Mouse (Mus musculus): ENCODE data around the gene Sh3tc1.

Sh3tc1 gene

DNA sequence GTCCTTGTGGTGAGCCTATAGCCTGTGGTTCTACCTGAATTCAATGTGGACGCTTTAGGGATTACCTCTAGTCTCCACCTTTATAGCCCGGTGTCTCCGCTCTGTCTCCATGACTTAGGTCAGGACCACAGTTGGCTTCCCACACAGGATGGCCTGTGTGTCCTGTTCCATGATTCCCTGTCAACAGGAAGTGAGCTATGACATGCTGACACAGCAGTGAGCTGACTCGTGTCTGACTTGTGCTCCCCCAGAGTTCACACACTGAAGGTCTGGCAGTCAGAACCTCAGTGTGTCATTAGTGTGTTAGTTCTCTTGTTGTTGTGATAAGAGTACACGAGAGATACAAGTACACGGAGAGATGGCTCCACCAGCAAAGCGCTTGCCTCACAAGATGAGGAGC lies 11.2 kb upstream of the Sh3tc1 start:
- DNase-seq: no peak

DNA sequence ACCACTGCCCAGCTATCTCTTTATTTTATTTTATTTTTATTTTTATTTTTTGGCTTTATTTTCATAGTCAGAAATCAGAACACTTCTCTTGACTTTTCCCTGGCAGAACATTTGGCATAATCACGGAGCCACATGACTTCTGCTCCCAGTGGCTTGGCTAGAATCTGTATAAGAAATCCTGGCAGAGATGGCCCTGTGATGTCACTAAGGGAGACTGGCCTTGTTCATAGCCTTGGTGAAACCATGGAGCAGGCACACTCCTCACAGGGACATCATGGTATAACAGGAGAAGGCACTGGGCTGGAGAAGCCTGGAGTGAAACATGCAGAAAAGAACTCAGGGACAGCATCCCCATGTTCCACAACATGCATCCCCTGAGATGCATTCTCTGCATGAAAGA lies 10.2 kb upstream of the Sh3tc1 start:
- DNase-seq: no peak

DNA sequence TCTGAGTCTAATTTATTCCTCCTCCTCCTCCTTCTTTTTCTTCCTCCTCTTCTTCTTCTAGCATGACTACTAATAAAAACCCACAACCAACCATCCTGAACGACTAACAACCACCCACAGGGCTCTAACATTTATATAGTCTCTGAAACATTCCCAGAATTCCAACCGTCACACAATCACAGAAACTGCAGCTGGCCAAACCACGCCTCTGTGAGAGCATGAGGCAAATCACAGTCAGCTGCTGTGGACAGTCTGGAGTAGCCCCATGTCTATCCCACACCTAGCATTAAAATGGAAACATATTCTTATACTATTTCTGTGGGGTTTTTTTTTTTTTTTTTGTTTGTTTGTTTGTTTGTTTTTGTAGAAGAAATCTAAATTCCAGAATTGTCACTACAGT lies 9.6 kb upstream of the Sh3tc1 start:
- no peak for DNase-seq

DNA sequence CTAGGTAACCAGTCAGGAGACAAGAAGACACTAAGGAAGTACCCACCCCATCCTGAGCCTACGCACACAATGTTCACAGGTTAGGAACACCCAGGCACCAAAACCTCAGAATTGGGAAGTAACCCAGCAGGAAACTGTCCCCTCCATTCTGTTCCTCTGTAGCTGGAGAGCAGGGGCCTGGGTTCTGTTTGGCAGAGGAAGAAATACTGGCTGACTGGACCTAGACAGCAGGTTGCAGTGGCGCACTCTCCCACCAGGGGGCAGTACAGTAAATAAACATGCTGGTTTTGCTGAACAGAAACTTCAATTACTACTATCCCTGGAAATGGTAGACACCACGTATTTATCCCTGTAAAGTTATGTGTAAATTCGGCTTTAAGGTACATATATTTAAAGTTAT lies 7.1 kb upstream of the Sh3tc1 start:
- peak; percentile 62 for DNase-seq

DNA sequence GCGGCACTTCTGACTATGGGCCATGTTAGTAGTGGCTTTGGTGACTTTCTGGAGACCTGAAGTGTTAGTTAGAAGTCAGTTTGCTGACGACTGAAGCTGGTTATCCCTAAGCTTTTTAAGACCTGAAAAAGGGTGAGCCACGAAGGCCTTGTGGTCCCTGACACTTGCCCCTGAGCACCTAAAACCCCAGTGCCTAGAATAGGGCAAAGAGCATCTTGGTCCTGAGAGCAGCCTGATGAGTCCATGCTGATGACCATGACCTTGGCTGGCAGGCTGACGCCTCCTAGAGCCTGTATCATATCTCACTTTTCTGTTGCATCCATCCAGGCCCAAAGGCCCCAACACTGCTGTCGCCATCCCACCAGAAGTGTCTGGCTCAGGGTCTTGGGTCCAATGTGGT lies 5.6 kb upstream of the Sh3tc1 start:
- DNase-seq: no peak

DNA sequence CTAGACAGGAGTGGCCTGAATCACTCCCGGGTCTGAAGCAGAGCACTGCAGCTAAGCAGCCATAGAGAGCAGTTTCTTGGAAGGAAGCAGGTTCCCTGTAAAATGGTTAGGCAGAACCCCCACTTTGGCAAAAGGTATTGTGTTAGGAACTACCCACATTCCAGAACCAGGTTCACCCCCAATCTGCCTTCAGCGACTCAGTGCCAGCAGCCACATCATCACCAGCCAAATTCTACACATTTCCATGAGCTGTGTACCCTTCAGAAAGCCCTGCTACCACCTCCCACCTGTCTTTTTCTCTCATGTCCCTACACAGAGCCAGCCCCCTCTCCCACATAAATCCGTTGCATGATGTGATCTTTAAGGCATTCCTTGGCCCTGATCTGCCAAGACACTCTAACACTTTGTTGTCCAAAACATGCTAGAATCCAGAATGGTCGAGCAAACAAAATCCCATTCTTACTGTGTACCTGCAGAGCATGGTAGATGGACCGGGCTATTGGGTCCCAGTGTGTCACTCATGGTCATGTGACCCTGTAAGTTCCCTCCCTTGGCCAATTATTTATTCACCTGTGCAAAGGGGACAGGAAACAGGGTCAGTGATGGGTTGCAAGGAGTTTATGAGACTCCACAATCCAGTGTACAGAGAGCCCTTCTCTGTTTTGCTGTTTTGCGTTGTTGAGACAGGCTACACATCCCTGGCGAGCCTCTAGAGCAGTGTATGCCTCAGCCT lies 4.4 kb upstream of the Sh3tc1 start:
- no peak for DNase-seq

DNA sequence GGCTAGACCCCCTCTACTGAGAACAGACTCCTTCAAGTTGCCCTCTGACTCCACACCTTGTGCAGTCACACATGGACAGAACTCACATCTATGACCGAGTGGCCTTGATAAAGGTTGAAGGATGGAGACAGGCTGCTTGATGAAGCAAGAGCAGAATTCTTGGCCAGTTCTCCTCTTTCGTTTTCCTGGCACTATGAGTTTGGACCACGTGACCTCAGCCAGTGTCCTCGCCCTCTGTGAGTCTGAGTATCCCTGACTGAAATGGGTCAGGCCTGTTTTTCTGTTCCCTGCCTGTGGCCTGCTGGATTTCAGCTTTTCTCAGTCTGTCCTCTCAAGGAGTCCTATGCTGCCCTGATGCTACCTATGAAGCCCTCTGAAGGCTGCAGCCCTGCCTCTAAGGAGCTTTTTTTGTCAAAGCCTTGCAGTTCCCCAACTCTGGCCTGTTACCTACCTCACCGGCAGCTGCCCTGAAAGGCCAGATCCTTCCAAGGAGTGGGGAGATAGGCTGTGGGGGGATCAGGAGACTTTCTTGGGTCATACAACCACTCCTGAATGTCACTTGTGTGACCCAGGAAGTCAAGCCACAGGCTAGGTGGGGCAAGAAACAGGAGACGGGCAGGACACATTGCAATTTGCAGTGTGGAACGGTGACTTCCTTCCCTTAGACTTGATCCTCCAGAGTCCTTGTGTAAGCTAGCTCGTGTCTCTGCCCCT lies 3.6 kb upstream of the Sh3tc1 start:
- DNase-seq: no peak

DNA sequence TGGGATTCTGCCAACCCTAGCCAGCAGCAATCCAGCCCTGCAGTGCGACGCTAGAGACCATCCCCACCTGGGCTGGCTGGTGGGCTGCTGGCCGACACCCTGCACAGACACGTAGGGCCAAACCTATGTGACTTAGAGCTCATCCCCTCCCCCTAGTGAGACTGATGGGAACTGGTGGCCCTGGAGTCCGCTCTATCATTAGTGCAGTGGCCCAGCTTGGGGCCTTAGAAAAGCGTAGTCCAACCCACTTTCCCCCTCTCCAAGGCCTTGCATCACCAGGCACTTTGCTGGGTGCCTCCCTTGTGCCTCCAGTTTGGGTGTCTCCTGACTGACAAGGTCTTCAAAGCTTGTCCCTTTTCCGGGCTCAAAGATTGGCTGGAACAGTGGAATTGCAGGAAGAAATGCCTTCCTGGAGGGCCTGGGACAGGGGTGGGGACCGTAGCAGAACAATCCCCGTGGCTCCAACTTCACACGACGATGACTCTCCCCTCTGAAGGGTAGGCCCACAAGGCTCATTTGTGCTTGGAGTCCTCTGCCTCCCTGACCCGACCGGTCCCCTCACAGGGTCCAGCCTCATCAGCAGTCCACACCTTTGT lies 1.5 kb upstream of the Sh3tc1 start:
- no peak for DNase-seq

DNA sequence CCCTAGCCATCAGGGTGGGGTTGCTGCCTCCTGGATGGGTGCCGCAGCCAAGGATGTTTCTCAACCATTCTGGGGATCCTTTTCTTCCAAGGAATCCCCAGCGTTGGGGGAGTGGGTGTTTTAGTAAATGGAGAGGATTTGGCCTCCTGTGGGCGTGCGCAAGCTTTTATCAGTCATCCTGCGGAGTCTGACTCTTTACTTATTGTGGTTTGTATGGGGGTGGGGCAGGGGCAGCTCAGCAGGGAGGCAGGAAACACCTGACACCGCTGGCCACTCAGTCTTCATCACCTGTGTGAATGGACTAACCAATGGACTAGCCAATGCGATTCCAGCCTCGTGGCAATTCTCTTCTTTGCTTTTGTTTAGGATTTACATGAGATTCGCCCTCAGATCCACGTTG lies 929 bp upstream of the Sh3tc1 start:
- DNase-seq: no peak

DNA sequence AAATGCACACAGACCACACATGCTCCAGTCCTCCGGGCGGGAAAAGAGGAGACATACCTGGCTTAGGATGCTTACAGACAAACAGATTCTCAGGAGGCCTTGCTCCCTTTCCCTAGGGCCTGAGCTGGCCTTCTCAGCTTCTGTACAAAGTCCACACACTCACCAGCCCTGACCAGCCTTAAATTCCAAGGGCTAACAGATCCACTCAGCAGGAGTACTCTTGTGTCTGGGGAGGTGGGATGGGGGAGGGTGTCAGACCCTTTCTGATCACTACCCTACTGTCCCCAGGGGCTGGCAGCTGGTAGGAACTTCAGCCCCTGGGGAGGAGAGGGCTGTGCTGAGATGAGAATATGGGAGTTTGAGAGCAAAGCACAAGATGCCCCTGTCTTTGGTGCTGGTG lies 782 bp downstream of the Sh3tc1 start:
- DNase-seq: no peak

DNA sequence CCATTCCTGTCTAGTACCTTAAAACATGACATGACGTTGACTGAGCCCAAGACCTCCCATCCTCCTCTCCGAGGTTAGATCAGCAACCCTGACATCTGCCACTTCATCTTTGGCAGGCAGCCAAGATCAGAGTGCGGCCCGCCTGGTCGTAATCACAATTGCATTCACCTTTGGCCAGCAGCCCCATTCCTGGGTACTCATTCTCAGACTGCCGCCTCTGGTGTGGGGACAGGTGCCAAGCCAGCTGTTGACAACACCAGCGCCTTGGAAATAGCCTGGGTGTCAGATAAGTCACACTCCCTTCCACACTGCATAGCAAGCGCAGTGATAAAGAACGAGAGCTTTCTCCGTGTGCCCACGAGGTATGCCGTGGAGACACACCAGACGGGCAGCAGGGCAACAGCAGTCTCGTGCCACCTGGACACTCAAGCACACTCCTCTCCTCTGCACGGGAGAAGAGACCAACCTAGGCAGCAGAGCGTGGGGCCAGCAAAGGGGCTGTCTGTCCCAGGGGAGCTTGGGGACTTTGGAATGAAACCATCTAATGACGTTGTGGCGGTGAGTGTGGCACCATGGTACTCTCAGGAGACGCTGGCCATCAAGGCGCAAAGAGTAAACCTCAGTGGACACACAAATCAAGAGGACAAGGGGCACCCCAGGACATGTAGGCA lies 2.4 kb downstream of the Sh3tc1 start:
- DNase-seq: no peak

DNA sequence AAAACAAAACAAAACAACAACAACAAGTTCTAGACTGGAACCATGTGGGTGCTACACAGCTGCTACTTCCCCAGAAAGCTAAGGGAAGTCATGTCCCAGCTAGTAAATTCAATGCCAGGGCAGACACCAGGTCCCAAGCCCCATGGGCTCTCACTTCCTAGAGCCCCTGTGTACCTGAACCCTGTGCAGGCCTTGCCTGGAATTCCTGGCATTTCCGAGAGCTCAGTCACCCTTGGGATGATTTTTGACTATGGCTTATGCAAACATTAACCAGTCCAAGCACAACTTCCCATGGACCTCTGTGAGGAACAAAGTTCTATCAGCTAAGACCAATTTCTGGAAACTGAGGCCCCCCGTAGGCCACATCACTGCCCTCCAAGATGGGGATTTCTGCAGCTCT lies 6.3 kb downstream of the Sh3tc1 start:
- DNase-seq: no peak

DNA sequence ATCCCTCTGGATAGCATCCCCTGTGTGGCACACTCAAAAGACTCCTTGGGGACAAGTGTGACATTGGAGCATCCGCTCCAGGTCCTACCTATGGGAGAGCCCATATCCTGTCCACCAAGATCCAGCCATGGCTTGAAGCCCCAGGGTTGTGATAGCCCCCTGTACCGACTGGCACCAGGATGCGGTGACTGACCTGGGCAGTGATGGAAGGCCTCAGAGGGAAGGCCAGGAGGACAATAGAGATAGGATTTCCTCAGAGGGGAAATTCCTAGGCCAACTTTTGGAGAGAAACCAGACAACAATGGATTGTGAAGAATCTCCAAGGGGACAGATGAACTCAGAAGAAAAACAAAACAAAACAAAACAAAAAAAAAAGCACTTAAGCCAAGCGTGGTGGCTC lies 8.8 kb downstream of the Sh3tc1 start:
- DNase-seq: no peak

DNA sequence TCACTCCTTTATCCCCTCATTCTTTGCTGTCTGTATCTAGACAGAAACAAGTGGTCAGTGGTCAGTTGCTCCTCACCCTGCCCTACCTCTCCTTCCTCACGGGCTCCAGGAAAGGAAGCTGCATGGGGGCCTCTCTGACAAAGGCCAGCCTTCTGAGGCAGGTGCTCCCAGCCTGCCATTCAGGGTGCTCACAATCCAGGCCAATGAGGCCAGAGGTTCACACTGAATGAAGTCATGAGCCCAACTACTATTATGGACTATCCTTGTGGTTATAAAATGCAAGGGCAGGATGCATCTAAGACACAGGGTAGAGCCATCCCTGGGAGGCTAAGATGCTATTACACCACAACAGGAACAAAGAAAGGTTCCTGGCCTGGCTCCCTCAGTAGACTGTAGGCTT lies 9.2 kb downstream of the Sh3tc1 start:
- DNase-seq: no peak

DNA sequence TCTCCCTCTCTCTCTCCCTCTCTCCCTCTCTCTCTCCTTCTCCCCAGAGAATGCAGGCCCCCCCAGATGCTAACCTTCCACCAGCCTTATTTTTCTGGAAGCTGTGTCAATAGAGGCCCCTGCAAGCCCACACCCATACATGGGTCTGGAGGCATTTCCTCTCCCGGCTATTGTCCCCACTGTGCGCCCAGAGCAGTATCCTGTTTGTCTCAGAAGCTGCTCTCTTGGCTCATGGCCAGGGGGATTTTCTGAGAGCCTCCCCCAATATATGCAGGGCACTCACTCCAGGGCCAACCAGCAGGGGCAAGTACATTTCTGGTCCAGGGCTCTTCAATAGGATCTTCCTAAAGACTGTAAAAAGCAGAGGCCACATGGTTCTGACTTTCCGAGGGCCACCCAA lies 9.9 kb downstream of the Sh3tc1 start:
- DNase-seq: no peak

DNA sequence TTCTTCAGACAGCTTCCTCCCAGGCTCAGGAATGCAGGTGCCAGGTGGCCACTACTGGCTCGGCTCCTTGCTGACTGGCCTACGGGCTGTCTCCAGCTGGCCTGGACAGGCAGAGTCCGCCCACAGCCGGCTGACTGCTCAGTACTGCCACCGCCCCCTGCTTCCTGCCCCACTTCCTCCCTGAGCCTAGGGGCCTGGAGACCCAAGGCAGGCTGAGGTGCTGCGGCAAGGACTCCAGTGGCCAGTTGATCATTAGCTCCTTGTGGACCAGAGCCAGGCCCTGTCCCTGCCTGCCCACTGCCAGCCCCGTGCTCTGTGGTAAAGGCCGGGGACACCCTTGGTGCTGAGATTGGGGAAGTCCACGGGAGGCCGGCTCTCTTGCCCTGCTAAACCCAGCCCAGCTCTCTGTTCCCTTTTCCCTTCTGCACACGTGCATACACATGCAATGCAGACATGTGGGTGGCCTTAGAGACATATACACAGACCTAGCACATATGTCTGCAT lies 10.8 kb downstream of the Sh3tc1 start:
- DNase-seq: peak; percentile 58

DNA sequence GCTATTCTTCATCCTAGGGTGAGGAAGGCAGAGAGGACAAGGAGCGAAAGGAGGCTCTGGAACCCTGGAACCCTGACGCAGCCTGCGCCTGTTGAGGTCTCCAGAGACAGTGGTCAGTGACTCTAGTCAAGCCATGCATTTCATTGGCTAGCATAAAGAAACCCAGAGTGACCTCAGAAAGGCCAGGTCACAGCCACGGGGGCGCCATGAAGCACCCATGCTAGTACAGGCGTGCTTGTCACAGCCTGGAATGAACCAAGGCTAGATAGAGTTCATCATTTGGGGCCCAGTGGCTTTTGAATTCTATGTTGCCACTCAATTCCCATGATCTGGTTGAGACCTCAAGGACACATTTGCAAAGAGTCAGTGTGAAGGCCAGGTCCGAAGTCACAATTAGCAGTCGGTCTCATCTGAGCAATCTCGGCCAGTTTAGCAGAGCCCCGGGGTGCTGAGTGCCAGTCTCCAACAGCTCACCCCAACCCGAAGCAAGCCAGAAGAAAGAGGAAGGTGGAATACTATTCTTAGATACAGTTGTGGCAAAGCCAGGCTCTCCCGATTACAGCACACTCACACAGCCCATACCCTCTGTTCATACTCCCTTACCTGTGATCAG lies 11.3 kb downstream of the Sh3tc1 start:
- DNase-seq: no peak

DNA sequence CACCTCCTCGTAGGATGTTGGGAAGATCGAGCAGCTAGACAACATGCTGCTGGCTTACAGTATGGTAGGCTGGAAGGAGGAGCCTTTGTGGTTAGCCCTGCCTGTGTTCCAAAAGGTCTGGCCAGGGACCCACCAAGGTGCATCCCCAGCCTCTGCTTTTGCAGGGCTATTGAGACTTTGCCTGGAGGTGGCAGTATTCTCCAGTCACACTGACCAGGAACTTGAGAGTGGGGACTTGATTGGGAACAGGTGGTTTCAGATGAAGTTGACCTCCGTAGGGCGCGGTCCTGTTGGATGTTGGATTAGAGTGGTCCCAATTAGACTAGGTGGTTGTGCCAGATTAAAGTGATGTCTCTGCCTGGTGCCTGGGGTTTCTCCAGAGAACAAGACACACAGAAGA lies 12.3 kb downstream of the Sh3tc1 start:
- no peak for DNase-seq

DNA sequence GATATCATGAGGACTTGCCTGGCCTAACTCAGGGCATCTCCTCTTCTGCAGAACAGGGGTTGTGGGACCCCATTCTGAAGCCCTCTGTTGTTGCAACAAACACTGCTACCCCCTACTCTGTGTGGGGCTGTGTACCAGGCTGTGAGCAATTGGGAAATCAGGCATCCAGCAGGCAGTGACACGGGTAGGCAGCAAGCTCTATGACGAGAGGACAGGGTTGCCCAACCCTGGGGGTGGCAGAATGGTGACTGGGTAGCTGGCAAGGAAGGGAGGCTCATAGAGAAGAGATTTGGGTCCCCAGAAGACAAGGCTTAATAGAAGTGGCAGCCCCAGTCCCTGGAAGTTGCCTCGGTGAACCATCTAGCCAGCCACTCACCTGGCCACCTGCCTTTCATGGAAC lies 13.9 kb downstream of the Sh3tc1 start:
- DNase-seq: no peak

DNA sequence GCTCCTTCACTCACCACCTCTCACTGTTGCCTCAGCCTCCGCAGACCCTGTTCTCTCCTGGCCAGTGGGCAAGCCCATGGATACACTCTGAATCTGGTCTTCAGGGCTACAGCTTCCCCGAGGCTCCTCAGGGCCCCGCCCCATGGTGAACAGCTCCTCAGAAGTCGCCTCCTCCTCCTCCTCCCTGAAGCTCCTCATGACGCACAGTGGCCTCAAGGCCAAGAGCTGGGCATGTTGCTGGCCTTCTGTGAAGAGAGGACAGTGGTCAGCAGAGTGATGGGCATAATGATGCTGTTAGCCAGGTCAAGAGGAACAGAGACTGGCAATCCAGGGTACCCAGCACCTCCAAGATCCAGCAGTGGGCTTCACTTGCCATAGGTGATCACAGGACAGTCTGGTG lies 15.9 kb downstream of the Sh3tc1 start:
- no peak for DNase-seq

DNA sequence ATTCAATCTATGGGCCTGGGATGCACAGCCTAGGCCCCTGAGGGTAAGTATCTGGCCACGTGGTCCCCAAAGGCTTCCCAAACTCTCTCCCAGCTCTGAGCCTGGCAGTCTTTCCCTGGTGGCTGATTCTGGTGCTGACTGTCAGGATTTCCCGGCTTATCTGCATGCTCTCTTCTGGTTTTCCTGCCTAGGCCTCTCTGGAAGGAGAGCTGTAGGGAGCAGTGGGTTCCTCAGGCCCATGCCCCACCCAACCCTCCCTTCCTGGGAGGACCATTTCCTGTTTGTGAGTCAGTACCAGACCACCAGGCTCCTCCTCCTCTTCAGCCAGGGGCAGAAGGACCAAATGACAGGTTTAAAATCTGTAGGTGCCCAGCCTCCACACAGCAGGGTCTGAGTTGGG lies 17.1 kb downstream of the Sh3tc1 start:
- no peak for DNase-seq

DNA sequence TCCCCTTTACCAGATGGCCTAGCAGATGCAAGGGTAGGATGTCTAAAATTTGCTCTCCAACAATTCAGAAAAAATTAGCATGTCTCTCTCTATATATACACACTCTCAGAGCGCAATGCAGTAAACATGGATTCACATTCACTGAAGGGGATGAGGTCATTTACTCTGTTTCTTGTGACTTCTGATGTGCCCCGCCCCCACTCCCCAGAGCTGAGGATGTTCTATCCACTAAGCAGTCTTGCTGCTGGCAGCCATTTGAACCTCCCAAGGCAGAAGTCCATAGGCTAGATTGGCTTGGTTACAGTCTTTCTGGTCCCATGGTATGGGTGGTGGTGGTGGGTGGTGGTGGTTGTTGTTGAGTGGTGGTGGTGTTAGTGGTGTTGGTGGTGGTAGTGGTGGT lies 17.9 kb downstream of the Sh3tc1 start:
- no peak for DNase-seq

DNA sequence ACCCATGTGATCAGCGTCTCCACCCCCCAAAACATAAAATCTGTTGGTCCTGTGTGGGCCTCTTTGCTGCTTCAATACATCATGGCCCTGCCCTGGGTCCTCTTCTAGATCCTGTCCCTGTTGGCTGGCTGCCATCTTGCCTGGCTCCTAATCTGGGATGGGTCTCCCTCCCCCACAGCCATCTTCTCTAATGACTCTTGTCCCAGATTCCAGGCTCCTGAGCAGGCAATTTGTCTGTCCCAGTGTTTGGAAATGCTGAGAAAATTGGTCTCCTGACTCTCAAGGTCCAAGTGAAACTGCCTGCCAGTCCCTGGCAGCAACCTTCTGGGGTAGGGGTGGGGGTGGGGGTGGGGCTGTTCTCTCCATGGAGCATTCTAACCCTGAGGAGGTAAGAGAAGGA lies 19.9 kb downstream of the Sh3tc1 start:
- DNase-seq: no peak
